Comparison of ENCODE assay signal across 9 mouse cellular contexts in genomic region chr1:53706431-53707361, GRCm38 (mm10). TPM values are rescaled to one million over a fixed set of nuclear protein-coding genes. Genes with fewer than 3 reads are reported as not detected.
DNase-seq lines count a peak whose midpoint lies in the region; ATAC-seq and TF ChIP-seq lines count a peak whose summit lies in the region.
"Had no signal": no experiment of that assay in that cellular context is flagged by ENCODE, and none has a peak within 500 bp of the region (broad histone marks: within the 10 kb centered on the region; RNA-seq: fewer than 3 reads in every experiment).

Gene Dnah7a, minus strand, starts transcription at chr1:53706784.

- H3K4me2 ChIP-seq in embryonic facial prominence, embryonic 14.5 days (ENCODE audit: low read depth, low read length): peak within 1 kb of the TSS; percentile 83
- peak within 1 kb of the TSS; percentile 76 for H3K4me2 ChIP-seq in lung, embryonic 14.5 days

- TF ChIP-seq CTCF in lung, embryonic 14.5 days (IDR thresholded peaks at IDR 0.05; ENCODE audit: low read depth): peak; percentile 56
- 0 out of 2 replicates have a peak, but pooled peaks have one; percentile 44 for TF ChIP-seq CTCF in olfactory bulb, adult 2 months (IDR thresholded peaks at IDR 0.05; ENCODE audit: insufficient read depth, low read depth, low read length)

- no peaks in the 10 kb centered on the region for H3K4me1 ChIP-seq in embryonic facial prominence, embryonic 14.5 days (ENCODE audit: control insufficient read depth, insufficient read depth, low read length)
- no peaks in the 10 kb centered on the region for H3K4me1 ChIP-seq in lung, embryonic 14.5 days (ENCODE audit: insufficient read depth)
- peaks cover 6% of the 10 kb centered on the region for H3K4me1 ChIP-seq in olfactory bulb, adult 2 months (ENCODE audit: control insufficient read depth, insufficient read depth, low read length)

- H3K4me3 ChIP-seq in embryonic facial prominence, embryonic 14.5 days (ENCODE audit: low read depth, low read length): peak within 1 kb of the TSS; percentile 52
- H3K4me3 ChIP-seq in lung, embryonic 14.5 days (ENCODE audit: low read depth, low read length): peak within 1 kb of the TSS; percentile 44
- peak within 1 kb of the TSS; percentile 61 for H3K4me3 ChIP-seq in olfactory bulb, adult 2 months (ENCODE audit: insufficient read depth, low read depth, low read length)
- H3K4me3 ChIP-seq: erythroblast, embryonic 14.5 days had no signal

- intact Hi-C loops in heart, postnatal 10 days (cut with DNase I): no loop called here

- H3K27ac ChIP-seq in embryonic facial prominence, embryonic 14.5 days (replicated peaks; ENCODE audit: low read depth, low read length): peak within 1 kb of the TSS; percentile 67
- H3K27ac ChIP-seq in lung, embryonic 14.5 days (ENCODE audit: low read depth): no peak within 1 kb of the TSS
- H3K27ac ChIP-seq in olfactory bulb, adult 2 months (ENCODE audit: insufficient read depth, low read depth, low read length): no peak within 1 kb of the TSS

- ATAC-seq in CD4-positive, CD25-positive, alpha-beta regulatory T cell, adult 4 months: peak; percentile 97
- peak; percentile 86 for ATAC-seq in embryonic facial prominence, embryonic 14.5 days (ENCODE audit: low read depth)
- ATAC-seq in lung, embryonic 14.5 days (ENCODE audit: insufficient read depth): peak; percentile 89

- H3K9ac ChIP-seq in embryonic facial prominence, embryonic 14.5 days (ENCODE audit: low read depth, low read length): peak within 1 kb of the TSS; percentile 62
- peak within 1 kb of the TSS; percentile 46; the same call in 1 of the 2 replicates for H3K9ac ChIP-seq in lung, embryonic 14.5 days

- no peaks in the 10 kb centered on the region for H3K27me3 ChIP-seq in embryonic facial prominence, embryonic 14.5 days (replicated peaks; ENCODE audit: control insufficient read depth, insufficient read depth, low read length)
- no peaks in the 10 kb centered on the region for H3K27me3 ChIP-seq in lung, embryonic 14.5 days (ENCODE audit: insufficient read depth, low read length)

- no peak for TF ChIP-seq POLR2A in olfactory bulb, adult 2 months (IDR thresholded peaks at IDR 0.05; ENCODE audit: insufficient read depth, low read depth, low read length)

- H3K9me3 ChIP-seq in embryonic facial prominence, embryonic 14.5 days (ENCODE audit: control insufficient read depth, low read length): no peaks in the 10 kb centered on the region
- no peaks in the 10 kb centered on the region for H3K9me3 ChIP-seq in lung, embryonic 14.5 days (ENCODE audit: low read depth, low read length)

- peak; percentile 6 for DNase-seq in adrenal gland, postnatal 25 days
- DNase-seq in embryonic facial prominence, embryonic 14.5 days (ENCODE audit: low spot score): peak; percentile 86
- peak; percentile 42 to 47 for DNase-seq in heart, postnatal 10 days
- DNase-seq in layer of hippocampus, adult 8-10 months (ENCODE audit: low spot score in 2 of 2): peak; percentile 39 to 51
- peak; percentile 88 for DNase-seq in lung, embryonic 14.5 days
- DNase-seq in thymus, postnatal 36 days: peak; percentile 38 to 54

- no peaks in the 10 kb centered on the region for H3K36me3 ChIP-seq in embryonic facial prominence, embryonic 14.5 days (ENCODE audit: control insufficient read depth, insufficient read depth, low read length)
- H3K36me3 ChIP-seq in lung, embryonic 14.5 days (ENCODE audit: insufficient read depth): no peaks in the 10 kb centered on the region

- 9% methylated on average over 42 of the region's 42 CpGs for WGBS in embryonic facial prominence, embryonic 14.5 days
- WGBS in lung, embryonic 14.5 days: 13% methylated on average over 42 of the region's 42 CpGs
- 14% methylated on average over 42 of the region's 42 CpGs for WGBS in olfactory bulb, adult 2 months

RNA-seq across cellular contexts. Expression of gene Dnah7a, which starts in this region (rescaled TPM):
- 1 to 10 TPM; 1.9 to 2.1 TPM for polyA plus RNA-seq in CD4-positive, CD25-positive, alpha-beta regulatory T cell, adult 4 months (2017; shearing (Covaris generic))
- 0.10 and 0.27 TPM in 2 replicates for total RNA-seq in adrenal gland, postnatal 25 days (2021)
- 1.8 and 2.2 TPM in 2 replicates for polyA plus RNA-seq in embryonic facial prominence, embryonic 14.5 days (2014; fragmentation: Nextera tagmentation; extraction: Ambion mirVana)
- total RNA-seq in heart, postnatal 10 days (2021): under 1 TPM; 0.02 to 0.25 TPM
- total RNA-seq in layer of hippocampus, adult 8-10 months (2022): 1 to 10 TPM; 3.9 to 5.5 (median 5.0) TPM
- polyA plus RNA-seq in lung, embryonic 14.5 days (2014; fragmentation: Nextera tagmentation; extraction: Ambion mirVana): 1.4 and 2.3 TPM in 2 replicates
- polyA plus RNA-seq in olfactory bulb, adult 2 months (2012; ENCODE audit: insufficient read depth, insufficient read length, low replicate concordance, missing spikeins): not detected in 2 replicates
- polyA plus RNA-seq: erythroblast, embryonic 14.5 days had no signal

Comparison
In these comparisons a context has a peak if more than half of its experiments do, and no peak if none do; other contexts are left out.
1. Peak in DNase-seq in adrenal gland, postnatal 25 days; RNA of the gene not detected or under 1 TPM.
2. Peak in DNase-seq in heart, postnatal 10 days; RNA of the gene not detected or under 1 TPM.
3. DNase-seq: peak in every context shown above with its lines; median percentile 88 in lung, embryonic 14.5 days; 86 in embryonic facial prominence, embryonic 14.5 days; 46 in thymus, postnatal 36 days; 45 in layer of hippocampus, adult 8-10 months; 44 in heart, postnatal 10 days; 6 in adrenal gland, postnatal 25 days.